13 mouse cellular contexts compared by ENCODE assay signal in the genomic region with DNA sequence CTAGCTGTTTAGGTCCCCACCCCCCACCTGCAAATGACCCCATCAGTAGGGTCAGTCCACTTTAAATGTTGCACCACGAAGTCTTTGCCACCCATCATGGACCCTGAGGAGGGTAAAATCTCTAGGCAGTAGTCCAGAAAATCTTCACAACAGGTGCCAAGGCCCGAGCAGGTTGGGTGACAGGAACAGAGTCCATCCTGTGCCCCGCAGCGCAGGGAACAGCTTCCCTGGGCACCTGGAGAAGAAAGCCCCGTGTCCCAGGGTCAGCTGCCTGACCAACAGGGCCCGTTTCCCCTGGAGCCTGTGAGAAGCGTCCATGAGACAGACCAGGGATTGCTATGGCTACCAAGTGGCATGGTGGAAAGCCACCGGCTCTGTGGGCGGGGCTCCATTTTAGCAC. TPM values are rescaled to one million over a fixed set of nuclear protein-coding genes. Genes with fewer than 3 reads are reported as not detected.
DNase-seq lines count a peak whose midpoint lies in the region; ATAC-seq and TF ChIP-seq lines count a peak whose summit lies in the region.
"Had no signal": no experiment of that assay in that cellular context is flagged by ENCODE, and none has a peak within 500 bp of the region (broad histone marks: within the 10 kb centered on the region; RNA-seq: fewer than 3 reads in every experiment).

No protein-coding gene starts in this region.

- no peak for ATAC-seq in hindbrain, embryonic 16.5 days
- no peak for ATAC-seq in hindbrain, postnatal 0 days

- no peaks in the 10 kb centered on the region for H3K9me3 ChIP-seq in hindbrain, embryonic 16.5 days (ENCODE audit: control insufficient read depth, low read length)
- no peaks in the 10 kb centered on the region for H3K9me3 ChIP-seq in hindbrain, postnatal 0 days (ENCODE audit: low read length)
- H3K9me3 ChIP-seq: embryonic facial prominence, embryonic 13.5 days; hindbrain, embryonic 13.5 days; neural tube, embryonic 12.5 days had no signal

- no peaks in the 10 kb centered on the region for H3K27me3 ChIP-seq in hindbrain, embryonic 16.5 days (replicated peaks; ENCODE audit: control insufficient read depth, insufficient read depth, low read length)
- H3K27me3 ChIP-seq in hindbrain, postnatal 0 days (ENCODE audit: insufficient read depth, low read length) = no peaks in the 10 kb centered on the region
- H3K27me3 ChIP-seq: embryonic facial prominence, embryonic 13.5 days; hindbrain, embryonic 13.5 days; neural tube, embryonic 12.5 days had no signal

- no peak for DNase-seq in hindbrain, postnatal 0 days (ENCODE audit: low spot score)
- DNase-seq in urinary bladder, adult 2 months (ENCODE audit: low spot score) = peak; percentile 19
- DNase-seq in urinary bladder, postnatal 4 days (ENCODE audit: low spot score in 2 of 2) = no peak
- peak; percentile 47 to 50 for DNase-seq in kidney, adult 8-10 months
- no peak for DNase-seq in adrenal gland, postnatal 25 days
- DNase-seq in layer of hippocampus, adult 18-20 months (ENCODE audit: low spot score in 2 of 2) = no peak
- no peak for DNase-seq in embryo, embryonic 9.5 days (ENCODE audit: extremely low spot score)
- DNase-seq: B cell, adult 2 months; lung, postnatal 14 days had no signal

- TF ChIP-seq CTCF in hindbrain, postnatal 0 days (IDR thresholded peaks at IDR 0.05; ENCODE audit: low read depth) = no peak

- H3K27ac ChIP-seq in hindbrain, embryonic 16.5 days (ENCODE audit: low read depth, low read length) = no peak overlapping the region
- H3K27ac ChIP-seq in hindbrain, postnatal 0 days = no peak overlapping the region
- H3K27ac ChIP-seq: embryonic facial prominence, embryonic 13.5 days; neural tube, embryonic 12.5 days had no signal

- 77% methylated on average over 9 of the region's 9 CpGs for WGBS in hindbrain, embryonic 16.5 days
- WGBS in hindbrain, postnatal 0 days = 71% methylated on average over 9 of the region's 9 CpGs

- H3K4me2 ChIP-seq in hindbrain, embryonic 16.5 days (ENCODE audit: low read length) = no peak overlapping the region
- no peak overlapping the region for H3K4me2 ChIP-seq in hindbrain, postnatal 0 days (ENCODE audit: low read depth, low read length)
- H3K4me2 ChIP-seq: embryonic facial prominence, embryonic 13.5 days; hindbrain, embryonic 13.5 days had no signal

- peak overlapping the region; percentile 11; the same call in 1 of the 2 replicates for H3K9ac ChIP-seq in hindbrain, embryonic 16.5 days (ENCODE audit: low read depth, low read length)
- no peak overlapping the region for H3K9ac ChIP-seq in hindbrain, postnatal 0 days (replicated peaks; ENCODE audit: low read length)
- H3K9ac ChIP-seq: embryonic facial prominence, embryonic 13.5 days; hindbrain, embryonic 13.5 days; neural tube, embryonic 12.5 days had no signal

- peaks cover 12% of the 10 kb centered on the region for H3K4me1 ChIP-seq in hindbrain, embryonic 16.5 days (ENCODE audit: control insufficient read depth, insufficient read depth, low read depth, low read length)
- peaks cover 13% of the 10 kb centered on the region; the same call in 1 of the 2 replicates for H3K4me1 ChIP-seq in hindbrain, postnatal 0 days (ENCODE audit: insufficient read depth, low read length)

- no peak overlapping the region for H3K4me3 ChIP-seq in hindbrain, embryonic 16.5 days (ENCODE audit: low read length)
- no peak overlapping the region for H3K4me3 ChIP-seq in hindbrain, postnatal 0 days (ENCODE audit: low read length)
- H3K4me3 ChIP-seq: embryonic facial prominence, embryonic 13.5 days; hindbrain, embryonic 13.5 days; neural tube, embryonic 12.5 days had no signal

- H3K36me3 ChIP-seq in hindbrain, embryonic 16.5 days (ENCODE audit: control insufficient read depth, insufficient read depth, low read length) = peaks cover 6% of the 10 kb centered on the region; the same call in 1 of the 2 replicates
- H3K36me3 ChIP-seq in hindbrain, postnatal 0 days (ENCODE audit: insufficient read depth, low read length) = no peaks in the 10 kb centered on the region; the same call in 1 of the 2 replicates

RNA-seq across cellular contexts. Expression of a gene that starts 1.4 kb away (rescaled TPM):
- polyA plus RNA-seq in hindbrain, embryonic 16.5 days (2015; fragmentation: Nextera tagmentation; extraction: Ambion mirVana) = 10.5 and 11.9 TPM in 2 replicates
- total RNA-seq in hindbrain, postnatal 0 days (2014; rRNA removed) = 14.4 and 14.9 TPM in 2 replicates
- 11.2 and 11.4 TPM in 2 replicates for polyA plus RNA-seq in hindbrain, postnatal 0 days (2015; fragmentation: Nextera tagmentation; extraction: Ambion mirVana)
- 57.5 and 76.1 TPM in 2 replicates for polyA plus RNA-seq in urinary bladder, adult 2 months (2012; rRNA removed)
- 5.9 and 8.9 TPM in 2 replicates for total RNA-seq in adrenal gland, postnatal 25 days (2021)
- 1 to 10 TPM; 1.9 to 2.4 TPM for total RNA-seq in layer of hippocampus, adult 18-20 months (2021)

RNA-seq across cellular contexts. Expression of a gene that starts 53.3 kb away (rescaled TPM):
- 2.9 and 3.5 TPM in 2 replicates for polyA plus RNA-seq in hindbrain, embryonic 16.5 days (2015; fragmentation: Nextera tagmentation; extraction: Ambion mirVana)
- total RNA-seq in hindbrain, postnatal 0 days (2014; rRNA removed) = 2.8 and 3.4 TPM in 2 replicates
- 2.3 TPM in 2 replicates for polyA plus RNA-seq in hindbrain, postnatal 0 days (2015; fragmentation: Nextera tagmentation; extraction: Ambion mirVana)
- 8.6 and 10.5 TPM in 2 replicates for polyA plus RNA-seq in urinary bladder, adult 2 months (2012; rRNA removed)
- 5.9 and 6.8 TPM in 2 replicates for total RNA-seq in adrenal gland, postnatal 25 days (2021)
- 1 to 10 TPM; 1.6 to 2.1 TPM for total RNA-seq in layer of hippocampus, adult 18-20 months (2021)

Comparison
In these comparisons a context has a peak if more than half of its experiments do, and no peak if none do; other contexts are left out.
1. DNase-seq: peak in urinary bladder, adult 2 months (single experiment) and kidney, adult 8-10 months (2 of 2); none in hindbrain, postnatal 0 days (single experiment), urinary bladder, postnatal 4 days (0 of 2), adrenal gland, postnatal 25 days (single experiment), layer of hippocampus, adult 18-20 months (0 of 2) and embryo, embryonic 9.5 days (single experiment).